Mouse (Mus musculus) adrenal gland, adult 2 months (tissue): ENCODE data around the gene Stat6. TPM values are rescaled to one million over a fixed set of nuclear protein-coding genes. Genes with fewer than 3 reads are reported as not detected.
"Not testable (repeated sequence)": the region's sequence is repeated elsewhere in the genome, so short reads cannot be mapped to it uniquely, and the experiment has no call there.

ENCODE experiments used
- DNase-seq: peaks from one replicate; pipeline ENCODE4 v3.0.0; 2021
- polyA plus RNA-seq: library from polyadenylated mRNA; depleted of rRNA; stranded (reverse); fragments of >200 nt; gene quantifications from 2 replicates; pipeline ENCODE4 v1.2.3, GENCODE M21; 2012
- total RNA-seq, 2 experiments: library from RNA; stranded (reverse); gene quantifications; 2 replicates each; pipeline ENCODE4 v1.2.3; 2021

The Stat6 gene
- total and polyA plus RNA-seq, 3 experiments: 83.8 to 109 (median 88.3) TPM

DNA sequence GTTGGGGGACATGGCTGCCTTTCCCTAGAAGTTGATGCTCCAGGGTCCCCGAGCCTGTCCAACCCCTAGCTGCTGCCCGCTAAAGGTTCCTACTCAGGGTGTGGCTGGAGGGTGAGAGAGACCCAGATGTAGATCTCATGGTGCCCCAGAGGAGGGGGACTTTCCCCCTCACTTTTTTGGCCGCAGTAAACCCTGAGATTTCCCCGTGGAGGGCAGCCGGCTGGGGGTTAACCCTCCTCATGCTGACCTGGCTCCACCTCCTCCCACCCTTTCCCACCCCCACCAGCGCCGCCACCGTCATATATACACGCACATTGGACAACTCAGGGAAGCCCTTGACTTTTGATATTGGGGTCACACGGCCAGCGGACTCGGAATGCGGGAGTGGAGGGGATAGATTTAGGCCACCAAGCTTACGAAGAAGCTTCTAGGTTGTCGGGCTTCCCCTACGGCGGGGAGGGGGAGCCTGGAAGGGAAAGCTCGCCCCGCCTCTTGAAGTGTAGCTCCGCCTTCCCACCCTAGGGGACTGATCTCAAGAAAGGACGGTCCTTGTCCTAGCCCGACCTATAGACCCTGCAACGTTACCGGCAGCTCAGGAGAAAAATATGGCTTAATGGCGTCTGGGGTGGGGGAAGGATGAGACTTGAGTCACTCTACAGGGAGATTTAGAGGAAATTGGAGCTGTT lies 910 bp downstream of the Stat6 start:
- DNase-seq: peak; percentile 92

DNA sequence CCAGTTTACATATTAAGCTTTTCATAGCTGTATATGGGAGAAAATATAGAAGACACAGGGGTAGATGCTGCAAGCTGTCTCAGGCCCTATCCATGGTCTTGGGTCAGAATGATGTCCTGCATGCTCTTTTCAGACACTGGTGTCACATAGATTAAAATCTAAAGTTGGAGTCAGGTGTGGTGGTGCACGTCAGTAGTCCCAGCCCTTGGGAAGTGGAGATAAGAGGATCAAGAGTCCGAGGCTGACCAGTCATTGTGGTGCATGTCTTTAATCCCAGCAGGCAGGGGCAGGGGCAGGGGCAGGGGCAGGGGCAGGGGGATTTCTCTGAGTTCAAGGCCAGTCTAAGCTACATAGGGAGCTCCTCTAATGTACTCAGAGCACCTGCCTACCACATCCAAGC lies 3.0 kb downstream of the Stat6 start:
- DNase-seq: no peak

DNA sequence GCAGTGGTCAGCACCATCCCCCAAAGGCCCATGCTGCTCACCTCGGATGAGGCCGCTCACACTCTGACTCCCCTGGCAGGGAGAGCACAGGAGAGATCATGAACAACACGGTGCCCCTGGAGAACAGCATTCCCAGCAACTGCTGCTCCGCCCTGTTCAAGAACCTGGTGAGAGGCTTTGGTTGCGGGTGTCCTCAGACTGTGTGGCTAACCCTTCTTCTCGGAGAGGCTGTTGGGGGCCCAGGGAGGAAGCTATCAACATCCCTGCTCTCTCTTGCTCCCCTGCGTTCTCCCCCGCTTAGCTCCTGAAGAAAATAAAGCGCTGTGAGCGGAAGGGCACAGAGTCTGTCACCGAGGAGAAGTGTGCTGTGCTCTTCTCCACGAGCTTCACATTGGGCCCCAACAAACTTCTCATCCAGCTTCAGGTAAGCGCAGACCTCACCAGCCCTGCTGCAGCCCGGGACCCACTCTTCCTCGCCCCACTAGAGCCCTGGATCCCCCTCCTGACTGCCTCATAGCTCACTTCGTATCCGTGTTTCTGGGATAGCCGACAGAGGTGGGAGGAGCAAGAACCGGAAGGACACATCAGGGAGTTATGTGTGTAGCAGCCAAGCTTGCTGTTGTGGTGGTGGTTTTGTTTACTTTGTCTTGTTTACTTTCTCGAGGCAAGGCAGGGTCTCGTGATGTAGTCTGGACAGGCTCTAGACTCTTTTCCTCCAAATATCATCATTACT lies 10.3 kb downstream of the Stat6 start:
- DNase-seq: no peak

DNA sequence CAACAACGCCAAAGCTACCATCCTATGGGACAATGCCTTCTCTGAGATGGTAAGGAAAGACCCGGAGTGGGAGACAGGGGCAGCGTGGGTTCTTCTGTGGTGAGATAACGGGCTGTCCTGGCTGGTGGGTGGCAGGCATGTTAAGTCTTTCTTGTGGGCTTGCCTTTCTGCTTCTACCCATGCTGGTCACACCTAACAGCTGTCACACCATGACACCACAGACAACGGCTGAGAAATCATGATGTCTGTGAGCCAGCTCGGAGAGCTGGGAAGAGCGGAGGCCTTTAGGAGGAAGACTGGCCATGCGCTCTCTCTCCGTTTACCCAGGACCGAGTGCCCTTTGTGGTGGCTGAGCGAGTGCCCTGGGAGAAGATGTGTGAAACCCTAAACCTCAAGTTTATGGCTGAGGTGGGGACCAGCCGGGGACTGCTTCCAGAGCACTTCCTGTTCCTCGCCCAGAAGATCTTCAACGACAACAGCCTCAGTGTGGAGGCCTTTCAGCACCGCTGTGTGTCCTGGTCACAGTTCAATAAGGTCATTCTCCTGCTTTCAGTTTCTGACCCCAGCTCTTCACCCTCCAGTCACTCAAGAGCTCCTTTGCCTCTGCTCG lies 12.3 kb downstream of the Stat6 start:
- no peak for DNase-seq

DNA sequence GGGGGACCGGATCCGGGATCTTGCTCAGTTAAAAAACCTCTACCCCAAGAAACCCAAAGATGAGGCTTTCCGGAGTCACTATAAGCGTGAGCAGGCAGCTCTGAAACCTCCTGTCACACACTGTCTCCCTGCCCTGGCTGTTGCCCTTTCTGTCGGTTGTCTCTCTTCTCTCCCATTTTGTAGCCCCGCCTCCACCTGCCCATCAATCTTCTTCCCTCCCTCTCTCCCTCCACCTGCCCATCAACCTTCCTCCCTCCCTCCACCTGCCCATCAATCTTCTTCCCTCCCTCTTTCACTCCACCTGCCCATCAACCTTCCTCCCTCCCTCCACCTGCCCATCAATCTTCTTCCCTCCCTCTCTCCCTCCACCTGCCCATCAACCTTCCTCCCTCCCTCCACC lies 14.8 kb downstream of the Stat6 start:
- DNase-seq: not testable (repeated sequence)

DNA sequence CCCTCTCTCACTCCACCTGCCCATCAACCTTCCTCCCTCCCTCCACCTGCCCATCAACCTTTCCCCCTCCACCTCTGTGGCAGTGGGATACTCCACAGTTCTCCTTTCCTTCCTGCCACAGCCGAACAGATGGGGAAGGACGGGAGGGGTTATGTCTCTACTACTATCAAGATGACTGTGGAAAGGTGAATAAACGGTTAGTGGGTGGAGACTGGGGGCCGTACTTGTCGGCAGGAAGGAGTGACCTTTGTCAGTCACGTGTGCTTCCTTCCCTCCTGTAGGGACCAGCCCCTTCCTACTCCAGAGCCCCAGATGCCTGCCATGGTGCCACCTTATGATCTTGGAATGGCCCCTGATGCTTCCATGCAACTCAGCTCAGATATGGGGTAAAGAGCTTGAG lies 15.3 kb downstream of the Stat6 start:
- no peak for DNase-seq

DNA sequence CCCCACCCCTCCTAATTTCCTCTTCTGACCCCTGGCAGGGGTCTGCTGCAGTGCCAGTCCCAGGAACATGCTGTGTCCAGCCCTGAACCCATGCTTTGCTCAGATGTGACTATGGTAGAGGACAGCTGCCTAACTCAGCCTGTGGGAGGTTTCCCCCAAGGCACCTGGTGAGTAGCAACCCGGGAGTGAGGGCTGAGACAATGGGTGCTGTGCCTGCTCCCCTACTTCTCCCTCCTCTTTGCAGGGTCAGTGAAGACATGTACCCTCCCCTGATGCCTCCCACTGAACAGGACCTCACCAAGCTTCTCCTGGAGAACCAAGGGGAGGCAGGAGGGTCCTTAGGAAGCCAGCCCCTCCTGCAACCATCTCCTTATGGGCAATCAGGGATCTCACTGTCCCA lies 16.8 kb downstream of the Stat6 start:
- no peak for DNase-seq

DNA sequence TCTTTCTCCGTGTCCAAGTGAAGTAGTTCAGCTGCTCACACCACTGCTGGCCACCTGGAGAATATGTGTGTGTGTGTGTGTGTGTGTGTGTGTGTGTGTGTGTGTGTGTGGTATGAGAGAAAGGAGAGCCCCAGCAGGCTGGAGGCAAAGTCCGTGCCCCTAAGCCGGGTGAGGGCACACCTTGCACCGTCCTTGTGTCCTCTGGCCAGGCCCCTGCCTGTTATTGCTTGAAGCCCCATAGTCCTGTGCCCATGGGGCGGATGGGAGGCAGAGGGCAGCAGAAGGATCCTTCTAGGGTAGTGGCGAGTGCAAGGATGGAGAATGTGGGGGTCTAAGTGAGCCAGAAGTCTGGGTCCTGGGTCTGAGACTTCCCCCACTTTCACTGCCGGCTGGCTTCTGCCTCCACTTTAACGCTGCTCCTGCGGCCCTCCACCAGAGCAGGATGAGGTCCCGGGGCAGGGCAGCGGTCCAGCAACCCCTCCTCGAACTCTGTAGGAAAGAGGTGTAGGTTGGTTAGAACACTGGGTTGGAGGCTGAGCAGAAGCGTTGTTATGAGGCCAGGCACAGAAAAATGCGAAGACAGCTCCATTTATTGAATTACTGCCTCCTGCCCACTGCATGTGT lies 18.6 kb downstream of the Stat6 start:
- DNase-seq: peak; percentile 56

DNA sequence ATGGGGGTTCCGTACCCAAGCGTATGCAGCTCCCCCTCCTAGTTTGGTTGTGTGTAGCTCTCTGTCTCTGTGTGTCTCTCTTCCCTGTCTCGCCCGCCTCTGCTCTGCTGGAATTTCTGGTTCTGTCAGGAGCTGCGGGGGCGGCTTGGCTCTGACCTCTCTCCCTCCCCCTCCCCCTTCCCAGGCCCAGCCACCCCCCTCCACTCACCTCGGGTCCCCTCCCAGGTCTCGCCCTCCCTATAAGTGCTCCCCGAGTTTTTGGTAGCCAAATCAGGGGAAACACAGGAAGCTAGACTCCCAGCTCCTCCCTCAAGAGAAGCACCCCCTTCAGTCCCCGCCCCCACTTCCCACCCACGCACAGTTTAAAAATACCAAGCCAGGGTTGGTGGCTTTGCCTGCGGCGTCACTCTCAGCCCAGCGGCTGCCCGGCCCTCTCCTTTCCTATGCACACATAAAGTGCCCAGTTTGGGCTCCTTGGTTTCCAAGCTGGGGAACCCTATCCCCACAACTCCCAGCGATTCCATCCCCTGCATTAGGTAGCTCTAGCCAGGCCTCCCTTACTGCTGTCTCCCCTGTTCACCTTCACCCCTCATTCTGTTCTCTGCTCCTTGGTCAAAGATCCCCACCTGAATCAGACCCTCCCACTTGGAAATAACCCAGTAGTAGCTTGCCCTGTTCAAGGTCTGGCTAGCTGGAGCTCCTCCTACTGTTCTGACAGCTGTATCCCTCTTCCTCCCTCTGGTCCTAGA lies 19.3 kb downstream of the Stat6 start:
- peak; percentile 89 for DNase-seq

DNA sequence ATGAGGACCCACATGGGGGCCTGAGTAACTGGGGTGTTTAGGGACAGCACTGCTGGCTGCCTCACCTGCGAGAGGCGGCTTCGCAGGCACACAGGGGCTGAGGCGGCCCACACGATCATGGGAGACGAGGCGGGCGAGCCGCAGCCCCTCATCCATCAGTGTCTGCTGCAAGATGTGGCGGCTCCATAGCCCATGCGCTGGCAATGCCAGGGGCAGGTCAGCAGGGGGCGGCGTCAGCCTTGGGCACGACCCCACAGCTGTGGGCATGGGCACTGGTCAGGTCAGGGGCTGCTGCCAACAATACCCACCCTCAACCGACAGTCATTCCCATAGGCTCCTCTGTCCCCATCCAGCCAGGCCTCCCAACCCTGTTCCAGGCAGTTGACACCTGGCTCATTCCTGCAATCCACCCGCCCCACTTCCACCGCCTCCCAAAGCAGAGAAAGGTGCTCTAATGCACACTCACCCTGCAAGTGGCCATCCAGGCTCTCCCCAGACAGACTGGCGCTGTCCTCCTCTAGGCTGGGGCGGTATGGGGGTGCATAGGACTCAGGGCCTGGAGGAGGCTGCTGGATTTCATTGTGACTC lies 20.0 kb downstream of the Stat6 start:
- no peak for DNase-seq

DNA sequence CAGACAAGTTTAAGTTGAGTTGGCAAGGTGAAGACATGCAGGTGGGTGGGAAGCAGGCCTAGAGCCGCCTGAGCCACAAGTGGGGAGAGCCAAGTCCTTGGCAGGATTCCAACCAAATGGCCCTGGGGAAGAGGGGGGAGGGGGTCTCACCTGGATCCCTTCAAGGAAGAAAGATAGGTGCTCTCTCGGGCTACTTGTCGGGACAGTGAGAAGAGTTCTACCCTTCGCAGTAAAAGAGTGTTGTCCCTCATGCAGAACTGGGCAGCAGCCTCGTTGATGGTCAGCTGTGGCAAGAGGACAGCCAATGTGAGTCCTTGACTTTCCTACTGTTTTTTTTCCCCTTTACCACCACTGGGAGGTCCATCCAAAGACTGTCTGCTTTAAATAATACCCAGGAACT lies 20.8 kb downstream of the Stat6 start:
- peak; percentile 37 for DNase-seq

DNA sequence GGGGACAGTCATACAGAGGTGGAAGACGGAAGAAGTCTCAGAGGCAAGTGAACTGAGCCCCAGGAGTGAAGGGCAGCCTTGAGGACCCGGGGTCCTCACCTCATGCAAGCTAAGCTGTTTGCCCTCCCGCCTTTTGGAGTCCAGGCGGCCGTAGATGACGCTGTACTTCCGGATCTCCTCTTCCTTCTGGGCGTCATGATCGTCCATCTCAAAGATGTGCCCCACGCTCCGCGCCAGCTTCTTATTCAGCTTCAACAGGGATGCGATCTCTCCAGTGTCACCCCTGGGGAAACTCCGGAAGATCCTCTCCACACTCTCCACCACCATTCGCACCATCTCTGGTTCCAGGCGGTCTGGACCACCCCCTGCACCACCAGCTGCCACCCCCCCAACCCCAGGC lies 21.4 kb downstream of the Stat6 start:
- DNase-seq: no peak

DNA sequence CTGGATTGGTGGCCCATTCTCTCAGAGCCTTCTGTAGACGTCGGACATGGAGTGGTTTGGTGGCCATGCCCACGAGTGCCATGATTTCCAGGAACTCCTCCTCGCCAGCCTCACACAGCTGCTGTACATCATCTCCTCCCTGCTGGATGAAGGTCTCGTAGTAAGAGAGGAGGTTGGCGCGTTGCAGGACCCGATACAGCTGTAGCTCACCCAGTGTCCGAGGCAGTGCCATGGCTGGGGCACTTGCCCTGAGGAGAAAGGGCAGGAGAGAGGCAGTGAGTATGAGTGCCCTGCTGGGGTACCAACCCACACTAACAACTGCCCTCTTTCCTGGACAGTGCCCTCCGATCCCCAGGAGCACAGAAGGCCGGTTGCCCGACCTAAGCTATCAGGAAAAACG lies 22.1 kb downstream of the Stat6 start:
- DNase-seq: no peak

DNA sequence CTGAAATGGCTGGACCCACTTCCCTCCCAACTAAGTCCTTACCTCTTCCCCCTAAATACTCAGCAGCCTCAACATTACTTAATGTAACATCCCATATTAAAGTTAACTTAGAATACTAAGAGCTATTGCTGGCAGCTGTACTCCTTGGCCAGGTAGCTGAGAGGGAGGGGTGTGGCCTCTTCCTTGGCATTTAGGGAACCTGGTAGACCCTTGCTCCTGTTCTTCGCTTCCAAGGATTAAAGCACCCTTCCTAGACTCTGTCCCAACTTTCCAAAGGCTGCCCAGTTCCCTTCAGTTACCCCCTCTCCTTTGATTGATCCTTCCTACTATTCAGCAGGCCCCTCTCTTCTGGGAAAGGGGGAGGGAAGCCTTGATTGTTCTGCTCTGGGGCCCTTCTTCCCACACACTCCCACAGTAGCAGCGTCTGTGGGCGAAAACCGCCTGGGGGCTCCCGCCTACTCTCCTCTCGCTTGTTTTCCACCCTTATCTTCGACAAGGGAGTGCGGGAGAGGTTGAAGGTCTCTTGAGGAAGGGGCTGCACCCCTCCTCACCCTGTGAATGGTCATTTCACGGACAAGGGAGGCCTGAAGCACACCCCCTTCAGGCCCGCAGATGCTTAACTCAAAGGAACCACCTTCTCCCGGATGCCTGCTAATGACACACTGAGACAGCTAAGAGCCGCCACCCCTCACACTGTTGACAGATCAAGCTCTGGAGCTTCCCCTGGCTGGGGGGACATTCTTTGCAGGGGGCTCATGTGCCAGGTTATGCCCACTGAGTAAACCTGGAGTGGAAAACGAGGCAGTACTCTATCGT lies 22.8 kb downstream of the Stat6 start:
- DNase-seq: peak; percentile 40

DNA sequence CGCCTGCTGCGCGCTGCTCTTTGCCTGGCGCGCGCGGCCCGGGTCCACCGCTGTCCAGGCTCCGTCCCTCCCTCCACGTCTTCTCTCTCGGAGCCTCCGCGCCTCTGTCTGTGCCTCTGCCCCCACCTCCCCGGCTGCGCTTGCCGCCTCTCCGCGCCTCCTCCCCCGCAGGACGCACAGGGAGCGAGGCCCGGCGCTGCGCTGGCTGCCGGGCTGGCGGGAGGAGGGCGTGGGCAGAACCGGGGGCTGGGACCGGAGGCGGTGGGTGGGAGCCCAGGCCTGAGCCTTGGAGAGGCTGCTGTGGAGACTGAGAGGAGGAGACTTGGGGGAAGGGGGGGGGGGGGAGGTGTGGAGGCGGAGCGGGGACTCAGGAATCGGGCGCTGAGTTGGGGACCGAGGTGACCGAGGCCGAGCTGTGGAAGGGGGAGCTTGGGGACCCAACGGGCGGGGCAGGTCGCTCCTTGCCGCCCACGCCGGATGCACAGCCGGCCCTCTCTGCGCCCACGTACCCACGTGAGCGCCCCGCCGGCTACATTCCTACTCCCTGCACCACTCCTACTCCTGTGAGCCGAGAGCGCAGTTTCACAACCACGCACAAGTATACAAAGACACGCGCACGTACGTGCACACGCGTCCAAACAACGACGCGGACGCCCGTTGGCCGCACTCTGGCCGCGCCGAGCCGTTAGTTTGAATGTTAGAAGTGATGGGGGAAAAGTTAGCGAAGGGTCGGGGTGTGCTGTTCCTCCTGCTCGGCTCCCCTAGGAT lies 23.9 kb downstream of the Stat6 start, which contains the start of gene Nemp1:
TSS of gene Nemp1 (plus strand) at position 401 of the 768 bp plus-strand sequence.
- peak; percentile 97 for DNase-seq

DNA sequence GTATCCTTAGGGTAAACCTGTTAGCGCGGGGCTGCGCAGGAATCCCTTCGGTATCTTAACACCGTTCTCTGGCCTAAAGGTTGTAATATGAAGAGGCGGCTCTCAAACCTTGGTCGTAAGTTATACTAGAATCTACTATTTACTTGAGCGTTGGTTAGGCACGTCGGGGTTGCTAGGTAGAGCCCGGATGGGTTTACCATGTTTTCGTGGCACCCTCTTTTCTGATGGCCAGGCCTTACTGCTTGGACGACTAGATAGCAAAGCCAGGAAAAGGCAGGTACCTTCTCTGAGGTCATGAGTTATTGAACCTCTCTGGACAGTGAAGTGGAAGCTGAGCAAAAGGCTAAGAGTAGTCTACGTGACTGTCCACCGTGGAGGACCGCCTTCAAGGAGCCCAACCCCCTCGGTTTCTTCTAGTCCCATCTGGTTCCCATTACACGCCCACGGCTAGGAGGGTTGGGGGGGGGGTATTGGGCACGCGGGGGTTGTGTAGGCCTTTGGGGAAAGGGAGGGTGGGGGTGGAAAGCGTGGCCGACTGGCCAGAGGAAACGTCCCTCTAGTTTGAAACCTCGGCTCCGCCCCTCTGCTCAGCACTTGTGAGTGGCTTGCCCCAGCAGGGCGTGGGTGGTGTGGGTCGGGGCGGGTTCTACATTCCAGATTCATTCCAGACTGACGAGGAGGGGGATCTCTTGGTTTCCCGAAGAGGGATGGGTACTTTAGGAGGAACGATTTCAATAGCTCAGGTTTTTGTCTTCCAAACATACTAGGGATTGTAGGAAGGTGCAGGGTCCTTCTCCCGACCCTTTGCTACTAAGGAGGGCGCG lies 24.7 kb downstream of the Stat6 start:
- peak; percentile 93 for DNase-seq

DNA sequence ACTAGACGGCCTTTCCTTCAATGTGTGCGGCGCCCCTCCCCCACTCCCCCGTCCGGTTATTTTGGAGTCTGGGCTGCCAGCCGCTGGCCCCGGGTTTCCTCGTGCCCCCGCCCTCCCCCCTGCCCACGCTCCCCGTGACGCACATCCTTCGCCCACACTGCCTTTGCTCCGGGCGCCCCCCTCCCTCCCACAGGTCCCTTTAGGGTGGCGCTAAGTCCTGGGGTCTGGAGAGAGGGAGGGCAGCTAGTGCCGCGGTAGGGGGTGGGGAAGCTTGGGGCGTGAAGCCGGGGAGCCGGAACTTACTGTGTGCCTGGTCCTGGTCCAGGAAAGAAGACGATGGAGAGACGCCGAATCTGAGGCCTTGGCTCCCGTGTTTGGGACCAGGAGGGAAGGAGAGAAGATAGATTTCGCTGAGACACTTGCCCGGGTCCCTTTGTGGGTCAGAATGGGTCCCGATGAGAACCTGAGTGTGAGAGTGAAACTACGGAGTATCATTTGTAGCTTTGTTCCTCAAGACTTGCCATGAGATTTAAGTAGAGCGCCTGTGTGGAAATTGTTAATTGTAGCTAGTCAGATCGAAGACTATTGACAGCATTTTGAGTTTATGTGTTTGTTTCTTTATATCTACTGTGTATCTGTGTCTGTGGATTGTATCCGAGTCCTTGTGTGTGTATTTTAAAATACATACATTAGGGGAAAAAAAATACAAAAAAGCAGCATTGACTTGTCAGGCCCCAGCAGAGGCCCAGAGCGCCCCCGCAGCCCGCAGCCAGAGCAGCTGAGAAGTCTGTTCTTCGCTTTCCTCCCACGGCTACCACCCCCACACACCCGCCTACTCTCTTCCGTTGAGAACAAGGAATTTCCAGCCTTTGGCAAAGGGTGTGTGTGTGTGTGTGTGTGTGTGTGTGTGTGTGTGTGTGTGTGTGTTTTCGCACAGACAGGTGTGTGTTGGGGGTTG lies 25.6 kb downstream of the Stat6 start, which contains the start of gene Nab2:
TSS of gene Nab2 (minus strand) at position 476 of the 958 bp plus-strand sequence.
- peak; percentile 89 for DNase-seq

DNA sequence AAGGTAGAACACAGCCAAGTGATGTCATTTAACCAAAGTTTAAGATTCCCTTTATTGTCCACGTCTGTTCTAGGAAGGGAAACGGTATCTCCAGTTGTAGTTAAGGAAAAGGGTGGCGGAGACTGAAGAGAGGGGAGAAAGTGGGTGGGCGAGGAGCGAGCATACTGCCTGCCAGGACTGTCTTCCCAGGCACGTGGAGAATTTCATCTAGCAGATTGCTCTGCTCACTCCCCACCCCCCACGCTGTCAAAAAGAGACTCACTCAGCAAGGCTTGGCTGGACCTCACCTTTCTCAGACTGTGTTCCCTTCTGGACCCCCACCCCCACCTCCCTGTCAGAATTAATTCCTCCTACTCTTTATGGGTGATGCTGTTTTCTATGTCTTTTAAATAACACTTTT lies 26.4 kb downstream of the Stat6 start:
- DNase-seq: no peak
